ENCODE assay signal across 13 mouse cellular contexts in the genomic region with DNA sequence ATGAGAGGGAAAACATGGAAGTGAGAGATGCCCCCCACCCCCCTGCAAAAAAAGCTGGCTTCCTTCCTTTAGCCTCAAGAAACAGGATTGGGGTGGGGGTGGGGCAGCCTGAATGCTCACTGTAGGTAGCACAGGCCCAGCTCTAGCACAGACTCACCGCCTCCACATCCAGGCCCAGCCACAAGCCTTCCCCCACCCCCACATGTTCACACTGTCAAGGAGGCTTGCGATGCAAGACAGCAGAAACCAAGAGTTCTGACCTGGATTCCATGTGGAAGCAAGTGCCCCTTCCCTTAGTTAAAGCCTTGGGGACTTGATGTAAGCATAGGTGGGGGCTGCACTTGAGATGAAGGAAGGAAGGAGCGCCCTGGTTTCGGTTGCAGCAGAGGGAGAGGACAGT. TPM values are rescaled to one million over a fixed set of nuclear protein-coding genes. Genes with fewer than 3 reads are reported as not detected.
A peak's percentile ranks its signal among the peaks of the same experiment; 100 is the strongest.
DNase-seq lines count a peak whose midpoint lies in the region; ATAC-seq and TF ChIP-seq lines count a peak whose summit lies in the region.
"Had no signal": no experiment of that assay in that cellular context is flagged by ENCODE, and none has a peak within 500 bp of the region (broad histone marks: within the 10 kb centered on the region; RNA-seq: fewer than 3 reads in every experiment).

No protein-coding gene starts in this region.

- peak overlapping the region; percentile 27; the same call in 1 of the 2 replicates for H3K9ac ChIP-seq in embryonic facial prominence, embryonic 11.5 days (replicated peaks; ENCODE audit: low read length)
- H3K9ac ChIP-seq in midbrain, embryonic 13.5 days (replicated peaks), result no peak overlapping the region

- no peak overlapping the region for H3K4me2 ChIP-seq in embryonic facial prominence, embryonic 11.5 days (ENCODE audit: low read depth, low read length)
- no peak overlapping the region for H3K4me2 ChIP-seq in midbrain, embryonic 13.5 days (replicated peaks)

- no peaks in the 10 kb centered on the region for H3K9me3 ChIP-seq in embryonic facial prominence, embryonic 11.5 days (replicated peaks; ENCODE audit: control insufficient read depth, low read length)
- H3K9me3 ChIP-seq in midbrain, embryonic 13.5 days, result no peaks in the 10 kb centered on the region

- 40% methylated on average over 4 of the region's 4 CpGs for WGBS in embryonic facial prominence, embryonic 11.5 days
- WGBS in midbrain, embryonic 13.5 days, result 60% methylated on average over 4 of the region's 4 CpGs

- no peaks in the 10 kb centered on the region for H3K27me3 ChIP-seq in embryonic facial prominence, embryonic 11.5 days (ENCODE audit: control insufficient read depth, insufficient read depth, low read length)
- no peaks in the 10 kb centered on the region for H3K27me3 ChIP-seq in midbrain, embryonic 13.5 days

- no peak overlapping the region for H3K4me3 ChIP-seq in left cerebral cortex, adult 2 months
- H3K4me3 ChIP-seq in embryonic facial prominence, embryonic 11.5 days (ENCODE audit: low read depth, low read length), result no peak overlapping the region
- no peak overlapping the region for H3K4me3 ChIP-seq in midbrain, embryonic 13.5 days (replicated peaks)

- H3K27ac ChIP-seq in left cerebral cortex, adult 2 months, result peak overlapping the region; percentile 44; the same call in 1 of the 2 replicates
- no peak overlapping the region for H3K27ac ChIP-seq in embryonic facial prominence, embryonic 11.5 days (replicated peaks; ENCODE audit: low read depth, low read length)
- H3K27ac ChIP-seq in midbrain, embryonic 13.5 days, result 0 out of 2 replicates have a peak overlapping the region, but pooled peaks have one; percentile 7

- peak; percentile 87 for ATAC-seq in frontal cortex, adult (ENCODE audit: low TSS enrichment)
- peak; percentile 55; the same call in 1 of the 2 replicates for ATAC-seq in embryonic facial prominence, embryonic 11.5 days (replicated peaks; ENCODE audit: insufficient number of reproducible peaks, low FRiP score, low TSS enrichment, low read depth)
- ATAC-seq in midbrain, embryonic 13.5 days, result peak; percentile 69; the same call in 1 of the 2 replicates

- no peak for TF ChIP-seq CTCF in left cerebral cortex, adult 2 months (IDR thresholded peaks at IDR 0.05)

- peaks cover 11% of the 10 kb centered on the region for H3K4me1 ChIP-seq in embryonic facial prominence, embryonic 11.5 days (ENCODE audit: control insufficient read depth, insufficient read depth, low read length)
- H3K4me1 ChIP-seq in midbrain, embryonic 13.5 days (replicated peaks), result peaks cover 15% of the 10 kb centered on the region

- DNase-seq in frontal cortex, postnatal 14 days (ENCODE audit: low spot score in 2 of 2), result no peak
- DNase-seq in left cerebral cortex, adult 2 months (ENCODE audit: extremely low spot score in 1 of 2, low spot score in 2 of 2), result peak in 1 of 2 experiments; percentile 36
- DNase-seq in left cerebral cortex, postnatal 10 days (ENCODE audit: extremely low spot score in 1 of 2, low spot score in 2 of 2), result no peak
- DNase-seq in embryonic facial prominence, embryonic 11.5 days (ENCODE audit: low spot score), result peak; percentile 34
- no peak for DNase-seq in cerebellum, adult 11-12 months
- DNase-seq in cerebellum, postnatal 36 days, result no peak
- DNase-seq: cerebellum, adult 11 months; heart, postnatal 36 days; thymus, adult 18-20 months had no signal

- H3K36me3 ChIP-seq in embryonic facial prominence, embryonic 11.5 days (replicated peaks; ENCODE audit: control insufficient read depth, insufficient read depth, low read depth, low read length), result no peaks in the 10 kb centered on the region
- H3K36me3 ChIP-seq in midbrain, embryonic 13.5 days, result peaks cover 22% of the 10 kb centered on the region; the same call in 1 of the 2 replicates

- intact Hi-C loops in left cerebral cortex, adult 2 months (cut with DNase I), result no loop called here
- intact Hi-C loops in left cerebral cortex, postnatal 10 days (cut with DNase I), result no loop called here

RNA-seq across cellular contexts. Expression of a gene that starts 22.8 kb away (rescaled TPM):
- not detected for total RNA-seq in left cerebral cortex, adult 2 months (2021)
- total RNA-seq in left cerebral cortex, postnatal 10 days (2021), result not detected
- polyA plus RNA-seq in embryonic facial prominence, embryonic 11.5 days (2014; fragmentation: Nextera tagmentation; extraction: Ambion mirVana), result not detected in 2 replicates
- polyA plus RNA-seq in midbrain, embryonic 13.5 days (2015; fragmentation: Nextera tagmentation; extraction: Ambion mirVana), result not detected in 2 replicates
- total RNA-seq: heart, postnatal 36 days; left cerebral cortex, postnatal 25 days; megakaryocyte-erythroid progenitor cell, adult 5-6 weeks had no signal
